Mouse (Mus musculus) leukemia stem cell, adult 10-12 weeks (primary cell): ENCODE measurements around the gene Dnajc14. TPM values are rescaled to one million over a fixed set of nuclear protein-coding genes. Genes with fewer than 3 reads are reported as not detected.

Source experiments
- polyA plus RNA-seq: library from polyadenylated mRNA; stranded (reverse); fragments of >175 nt; gene quantifications from 2 replicates; pipeline ENCODE4 v1.2.3, GENCODE M21; 2012; ENCODE audit warnings: low replicate concordance

The Dnajc14 gene
- 6.1 and 25.6 TPM in 2 replicates for polyA plus RNA-seq

DNA sequence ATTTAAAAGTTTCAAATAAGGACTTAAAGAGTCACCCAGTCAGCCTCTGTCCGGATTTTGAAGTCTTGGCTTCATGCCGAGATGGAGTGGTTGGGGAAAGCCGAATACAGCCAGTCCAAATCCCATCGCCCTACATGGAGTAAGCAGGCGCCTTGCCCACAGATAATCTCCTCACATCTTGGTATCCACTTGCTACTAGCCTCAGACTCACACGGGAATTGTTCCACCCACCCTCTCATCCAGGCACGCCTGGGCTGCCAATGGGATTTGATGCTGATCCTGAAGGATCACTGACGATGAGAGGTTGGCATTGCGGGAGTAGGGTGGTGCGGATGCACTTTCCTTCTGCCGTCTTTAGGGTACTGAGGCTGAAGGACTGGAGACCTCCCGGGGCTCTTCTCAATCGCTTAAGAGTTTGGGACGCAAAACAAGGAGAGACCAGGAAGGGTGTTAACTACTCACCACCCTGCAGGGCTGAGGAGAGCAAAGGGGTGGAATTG is at the start of gene Dnajc14:
Gene Dnajc14 (plus strand): TSS at position 292 of the 500 bp plus-strand sequence.

DNA sequence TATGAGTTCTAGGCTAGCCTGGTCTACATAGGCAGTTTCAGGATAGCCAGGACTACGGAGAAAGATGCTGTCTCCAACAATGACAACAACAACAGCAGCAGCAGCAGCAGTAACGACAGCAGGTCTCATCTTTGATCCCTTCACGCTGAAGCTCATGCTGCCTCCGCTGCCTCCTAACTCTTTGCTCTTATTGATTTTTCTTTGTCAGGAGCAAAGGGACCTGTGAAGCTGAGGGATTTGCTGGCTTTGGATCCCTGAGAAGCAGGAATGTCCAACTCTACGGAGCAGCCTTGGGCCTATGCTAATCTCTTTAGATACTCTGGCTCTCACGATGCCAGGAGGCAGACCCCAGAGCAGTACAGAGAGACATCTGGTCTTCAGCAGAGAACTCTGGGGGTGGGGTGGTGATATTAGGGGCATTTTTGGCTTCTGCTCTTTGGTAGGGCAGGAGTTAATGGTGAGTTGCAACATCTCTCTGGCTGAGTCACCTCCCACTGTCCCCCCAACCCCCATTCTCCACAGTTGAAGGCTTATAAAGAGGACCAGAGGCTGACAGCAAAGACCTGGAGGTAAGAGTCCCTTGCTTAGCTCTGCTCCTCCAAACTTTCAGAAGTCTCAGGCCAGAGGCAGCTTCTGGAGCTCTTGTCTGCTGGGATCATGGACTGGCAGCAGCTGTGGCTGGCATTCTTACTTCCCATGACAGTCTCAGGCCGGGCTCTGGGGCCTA is 13.3 kb upstream of the Dnajc14 start, which contains the start of gene Mmp19:
Gene Mmp19 (plus strand): TSS at position 513 of the 727 bp plus-strand sequence.

DNA sequence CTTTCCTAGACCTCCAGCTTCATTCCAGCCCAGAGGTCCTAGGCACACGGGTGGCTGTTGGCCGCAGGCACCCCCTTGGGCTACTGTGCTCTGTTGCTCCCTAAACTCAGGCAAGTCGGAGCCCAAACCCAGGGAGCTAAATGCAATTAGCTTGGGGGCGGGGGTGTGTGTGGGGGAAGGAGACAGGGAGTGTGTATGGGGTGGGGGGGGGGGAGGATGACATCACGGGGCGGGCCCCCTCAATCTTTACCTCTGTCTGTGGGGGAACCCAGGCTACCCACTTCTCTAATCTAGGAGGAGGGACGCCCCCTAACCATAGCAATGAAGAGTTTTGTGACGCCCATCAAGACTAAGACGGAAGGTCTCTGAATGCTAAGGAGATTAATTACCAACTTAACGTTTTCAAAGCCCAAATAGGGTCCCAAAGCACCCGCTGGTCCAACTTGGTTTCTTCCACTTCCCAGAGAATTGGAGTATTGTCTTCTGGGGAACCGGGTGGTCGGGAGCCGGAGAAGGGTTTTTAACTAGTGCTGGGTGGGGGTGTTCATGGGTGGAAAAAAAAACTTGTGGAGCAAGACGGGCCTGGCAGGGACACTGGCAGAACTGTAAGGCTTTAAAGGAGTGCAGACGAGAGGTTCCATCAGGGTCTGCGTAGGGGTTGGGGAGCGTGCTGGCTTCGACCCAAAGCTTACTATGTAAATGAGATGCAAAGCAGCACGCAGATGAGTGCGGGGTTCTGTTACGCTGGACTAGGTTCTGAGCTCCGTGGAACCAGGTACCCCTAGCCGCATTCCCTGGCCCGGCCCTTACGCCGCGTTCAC is 619 bp downstream of the Dnajc14 start, which contains the start of gene Tmem198b:
Gene Tmem198b (minus strand): TSS at position 100 of the 821 bp plus-strand sequence.

DNA sequence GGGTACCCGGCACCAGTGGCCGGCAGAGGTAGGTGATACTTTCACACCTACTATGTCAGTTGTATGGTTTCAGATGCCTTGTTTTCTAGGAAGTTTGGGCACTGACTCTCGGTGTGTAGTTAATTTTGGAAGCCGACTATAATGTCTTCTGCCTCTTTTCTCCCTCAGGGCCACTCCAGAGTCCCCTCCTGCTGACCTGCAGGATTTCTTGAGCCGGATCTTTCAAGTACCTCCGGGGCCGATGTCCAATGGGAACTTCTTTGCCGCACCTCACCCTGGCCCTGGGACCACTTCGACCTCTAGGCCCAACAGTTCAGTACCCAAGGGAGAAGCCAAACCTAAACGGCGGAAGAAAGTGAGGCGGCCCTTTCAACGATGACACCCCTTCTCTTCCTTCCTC is 13.2 kb downstream of the Dnajc14 start, which contains the start of gene Sarnp:
Gene Sarnp (plus strand): TSS at position 301 of the 400 bp plus-strand sequence.

DNA sequence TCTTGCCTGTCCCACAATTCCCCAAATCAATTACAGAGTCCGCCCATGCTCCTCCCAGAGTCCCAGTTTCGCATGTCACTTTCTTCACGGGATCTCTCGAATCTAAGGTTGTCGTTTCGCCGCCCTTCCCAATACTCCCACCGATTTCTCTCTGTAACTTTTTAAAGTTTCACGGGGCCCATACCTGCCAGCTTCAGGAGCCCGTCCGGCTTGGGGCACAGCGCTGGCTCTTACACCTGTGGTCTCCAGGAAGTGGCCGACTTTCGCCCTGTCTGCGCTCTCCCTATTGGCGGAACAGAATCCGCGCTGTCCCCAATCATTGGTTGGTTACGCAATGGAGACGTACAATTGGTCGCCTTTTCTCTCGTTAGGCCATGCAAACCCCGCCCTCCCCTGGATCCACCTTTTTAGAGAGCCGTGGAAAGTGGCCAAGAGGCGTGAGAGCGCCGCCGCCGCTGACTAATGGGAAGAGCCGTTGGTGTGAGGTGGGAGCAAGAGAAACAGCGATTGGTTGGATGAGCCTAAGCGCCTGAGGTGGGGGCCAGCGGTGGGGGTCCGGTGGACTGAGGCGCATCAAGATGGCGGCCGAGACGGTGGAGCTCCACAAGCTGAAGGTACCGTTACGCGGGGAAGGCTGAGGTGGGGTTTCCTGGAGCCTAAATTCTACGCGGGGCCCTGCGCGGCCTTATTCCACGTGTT is 17.6 kb downstream of the Dnajc14 start, which contains the start of gene Ormdl2:
Gene Ormdl2 (minus strand): TSS at position 288 of the 699 bp plus-strand sequence.

Other genes with a start within 250 kb of the Dnajc14 start
- gene Pa2g4, start 238.1 kb upstream of the Dnajc14 start, polyA plus RNA-seq = 485 and 726 TPM in 2 replicates
- gene Erbb3, start 214.4 kb upstream of the Dnajc14 start, polyA plus RNA-seq = 0.35 and 0.77 TPM in 2 replicates
- 275 and 2,118 TPM in 2 replicates for gene Rps26, start 177.3 kb upstream of the Dnajc14 start, polyA plus RNA-seq
- gene Ikzf4, start 158.1 kb upstream of the Dnajc14 start, polyA plus RNA-seq = 1.4 and 2.2 TPM in 2 replicates
- 0.64 and 3.0 TPM in 2 replicates for gene Suox, start 130.0 kb upstream of the Dnajc14 start, polyA plus RNA-seq
- 9.7 and 12.3 TPM in 2 replicates for gene Rab5b, start 107.8 kb upstream of the Dnajc14 start, polyA plus RNA-seq
- 0.14 TPM in 1 of 2 replicates, not detected in the other for gene Pmel, start 99.9 kb upstream of the Dnajc14 start, polyA plus RNA-seq
- 14.9 and 21.2 TPM in 2 replicates for gene Cdk2, start 99.0 kb upstream of the Dnajc14 start, polyA plus RNA-seq
- 4.5 and 5.3 TPM in 2 replicates for gene Dgka, start 59.2 kb upstream of the Dnajc14 start, polyA plus RNA-seq
- 178 and 186 TPM in 2 replicates for gene Pym1, start 56.2 kb upstream of the Dnajc14 start, polyA plus RNA-seq
- 0.26 and 0.43 TPM in 2 replicates for gene Mmp19, start 13.2 kb upstream of the Dnajc14 start, polyA plus RNA-seq
- 0.89 and 1.4 TPM in 2 replicates for gene Tmem198b, start 308 bp downstream of the Dnajc14 start, polyA plus RNA-seq
- gene Sarnp, start 13.3 kb downstream of the Dnajc14 start, polyA plus RNA-seq = 0.41 and 5.4 TPM in 2 replicates
- 2.6 and 17.0 TPM in 2 replicates for gene Ormdl2, start 17.6 kb downstream of the Dnajc14 start, polyA plus RNA-seq
- gene Gdf11, start 87.7 kb downstream of the Dnajc14 start, polyA plus RNA-seq = 1.5 and 1.6 TPM in 2 replicates
- gene Cd63, start 96.9 kb downstream of the Dnajc14 start, polyA plus RNA-seq = 0.96 and 1.1 TPM in 2 replicates
- 2.4 and 4.2 TPM in 2 replicates for gene Rdh5, start 118.8 kb downstream of the Dnajc14 start, polyA plus RNA-seq
- 24.2 and 33.3 TPM in 2 replicates for gene Bloc1s1, start 120.0 kb downstream of the Dnajc14 start, polyA plus RNA-seq
- 1.6 and 2.3 TPM in 2 replicates for gene Itga7, start 129.8 kb downstream of the Dnajc14 start, polyA plus RNA-seq
- not detected in 2 replicates for gene Mettl7b, start 156.9 kb downstream of the Dnajc14 start, polyA plus RNA-seq
- gene Olfr9, start 185.4 kb downstream of the Dnajc14 start, polyA plus RNA-seq = not detected in 2 replicates
- gene Olfr763, start 206.7 kb downstream of the Dnajc14 start, polyA plus RNA-seq = not detected in 2 replicates
- gene Olfr764-ps1, start 235.8 kb downstream of the Dnajc14 start, polyA plus RNA-seq = not detected in 2 replicates
- gene Olfr765, start 245.9 kb downstream of the Dnajc14 start, polyA plus RNA-seq = not detected in 2 replicates